Mouse (Mus musculus) c-Kit-negative CD71-positive TER-119-positive erythroid progenitor cells, embryonic 14.5 days (primary cell): ENCODE measurements around the gene 1110002E22Rik.

Experiments
- DNase-seq: peaks from one replicate; pipeline ENCODE4 v3.0.0-alpha.2; 2013; ENCODE audit warnings: low read depth, low spot score

1110002E22Rik gene

DNA sequence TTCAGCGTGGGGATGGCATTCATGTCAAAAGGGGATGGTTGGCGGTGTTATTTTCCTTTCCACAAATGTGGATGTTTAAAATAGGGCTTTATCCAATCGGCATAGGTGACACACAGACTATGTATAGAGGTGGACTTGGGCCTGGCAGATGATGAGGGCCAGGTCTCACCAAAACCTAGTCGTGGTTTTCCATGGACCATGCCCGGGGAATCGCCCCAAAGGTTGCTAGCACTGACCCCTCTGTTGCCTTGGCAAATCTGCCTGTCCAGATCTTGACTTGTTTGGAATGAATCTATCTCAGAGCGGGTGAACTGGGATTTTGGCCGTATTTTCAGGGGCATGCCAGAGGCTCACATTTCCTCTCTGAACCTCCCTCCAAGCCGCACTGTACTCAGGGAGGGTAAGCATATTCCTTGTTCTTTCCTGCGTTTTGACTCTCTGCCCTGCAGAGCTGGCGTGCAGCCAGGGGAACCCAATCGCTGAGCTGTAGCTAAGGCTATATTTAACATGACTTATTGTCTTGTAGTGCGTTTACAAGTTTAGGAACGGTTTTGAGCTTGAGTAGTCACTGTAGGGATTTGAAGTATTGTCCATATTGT lies 1.0 kb upstream of the 1110002E22Rik start:
- no peak for DNase-seq

GRCm38 (mm10) chr3:138065930-138066329 lies 1.1 kb downstream of the 1110002E22Rik start:
- no peak for DNase-seq

DNA sequence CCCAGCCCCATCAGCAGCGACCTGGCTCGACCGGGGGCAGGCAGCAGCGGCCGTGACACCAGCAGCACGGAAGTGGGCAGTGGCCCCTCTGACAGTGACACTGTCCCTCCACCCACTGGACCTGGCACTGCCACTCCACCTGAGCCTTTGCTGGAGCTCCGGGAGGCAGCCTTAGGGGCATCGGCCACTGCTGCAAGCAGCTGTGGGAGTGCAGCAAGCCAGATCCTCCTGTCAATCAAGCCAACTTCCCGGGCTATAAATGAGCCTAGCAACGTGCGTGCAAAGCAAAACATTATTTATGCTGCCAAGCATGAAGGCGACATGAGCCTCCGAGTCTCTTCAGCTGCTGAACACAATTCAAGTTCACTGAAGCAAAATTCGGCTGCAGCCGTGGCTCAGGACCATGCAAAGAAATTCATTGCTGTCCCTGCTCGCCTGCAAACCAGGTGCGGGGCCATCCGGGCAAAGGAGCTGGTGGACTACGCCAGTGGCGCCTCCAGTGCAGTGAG lies 1.6 kb downstream of the 1110002E22Rik start:
- no peak for DNase-seq

DNA sequence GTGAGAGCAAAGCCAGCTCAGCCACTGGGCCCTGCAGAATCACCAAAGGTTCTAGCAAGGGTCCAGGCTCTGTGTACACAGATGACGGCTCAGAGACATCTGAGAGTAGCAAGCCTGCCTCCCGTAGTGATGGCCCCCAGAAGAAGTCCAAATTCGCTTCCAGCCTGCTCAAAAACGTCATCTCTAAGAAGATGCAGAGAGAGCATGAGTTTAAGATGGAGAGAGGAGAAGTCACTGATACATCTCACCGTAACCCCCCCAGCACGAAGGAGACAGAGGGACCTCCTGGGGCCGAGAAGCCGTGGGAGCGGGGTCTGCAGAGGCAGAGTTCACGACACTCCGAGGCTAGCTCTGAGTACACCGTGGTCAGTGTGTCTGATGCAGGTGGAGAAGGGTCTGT lies 2.4 kb downstream of the 1110002E22Rik start, which contains the start of gene Gm5105:
TSS of gene Gm5105 (minus strand) at position 101 of the 400 bp plus-strand sequence.
- DNase-seq: no peak

GRCm38 (mm10) chr3:138068103-138068502 lies 3.3 kb downstream of the 1110002E22Rik start:
- no peak for DNase-seq

DNA sequence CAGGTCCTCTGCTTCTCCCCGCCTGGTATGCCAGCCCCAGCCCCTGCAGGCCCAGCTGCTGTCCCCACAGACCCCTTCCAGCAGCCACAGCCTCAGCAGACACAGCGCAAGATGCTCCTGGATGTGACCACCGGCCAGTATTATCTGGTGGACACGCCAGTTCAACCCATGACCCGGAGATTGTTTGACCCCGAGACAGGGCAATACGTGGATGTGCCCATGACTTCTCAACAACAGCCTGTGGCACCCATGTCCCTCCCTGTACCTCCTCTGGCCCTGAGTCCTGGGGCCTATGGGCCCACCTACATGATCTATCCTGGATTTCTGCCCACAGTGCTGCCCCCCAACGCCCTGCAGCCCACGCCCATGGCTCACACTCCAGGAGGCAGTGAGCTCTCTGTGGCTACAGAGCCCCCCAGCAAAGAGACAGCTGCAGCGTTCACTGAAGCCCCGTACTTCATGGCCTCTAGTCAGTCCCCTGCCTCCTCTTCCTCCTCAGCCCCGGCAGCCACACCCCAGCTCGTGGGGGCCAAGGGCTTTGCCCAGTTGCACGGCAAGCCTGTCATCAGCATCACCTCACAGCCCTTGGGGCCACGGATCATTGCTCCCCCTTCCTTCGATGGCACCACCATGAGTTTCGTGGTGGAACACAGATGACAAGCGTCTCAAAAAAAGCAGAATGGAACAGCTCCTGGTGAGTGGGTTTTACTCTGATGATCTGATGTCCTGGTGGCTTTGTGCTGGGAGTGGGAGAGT lies 5.1 kb downstream of the 1110002E22Rik start:
- no peak for DNase-seq

DNA sequence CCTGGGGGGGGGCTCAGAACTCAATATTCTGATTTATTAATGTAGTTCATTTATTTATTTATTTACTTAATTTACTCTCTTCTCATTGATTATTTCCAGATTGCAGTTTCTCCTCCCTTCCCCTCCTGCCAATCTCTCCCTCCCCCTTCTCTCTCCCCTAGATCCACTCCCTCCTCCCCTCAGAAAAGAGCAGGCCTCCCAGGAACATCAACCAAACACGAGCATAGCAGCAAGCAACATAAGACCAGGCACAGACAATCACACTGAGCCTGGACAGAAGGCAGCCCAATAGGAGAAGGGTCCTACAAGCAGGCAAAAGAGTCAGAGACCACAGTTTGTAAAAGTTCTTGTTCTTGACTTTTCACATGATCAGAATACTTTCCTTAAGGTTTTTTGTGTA lies 6.2 kb downstream of the 1110002E22Rik start:
- DNase-seq: no peak

DNA sequence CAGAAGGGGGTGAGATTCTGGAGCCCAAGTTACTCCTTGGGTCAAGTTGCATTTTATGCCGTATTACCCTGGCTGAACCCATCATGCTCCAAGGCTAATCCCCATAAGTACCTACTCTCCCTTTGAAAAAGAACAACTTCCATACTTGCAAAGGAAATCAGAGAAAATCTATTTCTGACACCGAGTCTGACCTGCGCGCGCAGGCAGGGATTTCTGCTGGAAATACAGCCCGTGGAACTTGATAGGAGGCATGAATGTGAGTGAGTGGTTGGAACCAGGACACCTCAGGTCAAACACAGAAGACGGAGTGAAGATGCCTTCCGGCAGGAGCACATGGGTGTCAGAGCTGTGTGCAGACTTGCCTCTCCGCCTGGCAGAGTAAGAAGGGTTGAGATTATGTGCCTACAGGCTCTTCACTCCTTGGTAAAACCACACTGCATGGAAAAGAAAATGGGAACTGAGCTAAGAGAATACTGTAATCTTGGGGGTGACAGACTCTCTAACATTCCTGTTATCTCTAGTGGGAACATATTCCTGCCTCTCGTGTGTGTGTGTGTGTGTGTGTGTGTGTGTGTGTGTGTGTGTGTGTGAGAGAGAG lies 6.7 kb downstream of the 1110002E22Rik start:
- DNase-seq: no peak

DNA sequence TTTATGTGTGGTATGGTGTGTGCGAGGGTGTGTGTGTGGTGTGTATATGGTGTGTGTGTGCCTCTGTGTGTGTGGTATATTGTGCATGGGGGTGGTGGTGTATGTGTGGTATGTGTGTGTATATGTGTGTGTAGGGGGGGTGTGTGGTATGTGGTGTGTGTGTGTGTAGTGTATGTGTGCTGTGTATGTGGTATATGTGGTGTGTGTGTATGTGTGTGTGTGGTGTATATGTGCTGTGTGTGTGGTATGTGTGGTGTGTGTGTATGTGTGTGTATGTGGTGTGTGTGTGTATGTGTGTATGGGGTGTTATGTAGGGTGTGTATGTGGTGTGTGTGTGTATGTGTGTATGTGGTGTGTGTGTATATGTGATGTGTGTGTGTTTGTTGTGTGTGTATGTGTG lies 9.4 kb downstream of the 1110002E22Rik start:
- DNase-seq: no peak

DNA sequence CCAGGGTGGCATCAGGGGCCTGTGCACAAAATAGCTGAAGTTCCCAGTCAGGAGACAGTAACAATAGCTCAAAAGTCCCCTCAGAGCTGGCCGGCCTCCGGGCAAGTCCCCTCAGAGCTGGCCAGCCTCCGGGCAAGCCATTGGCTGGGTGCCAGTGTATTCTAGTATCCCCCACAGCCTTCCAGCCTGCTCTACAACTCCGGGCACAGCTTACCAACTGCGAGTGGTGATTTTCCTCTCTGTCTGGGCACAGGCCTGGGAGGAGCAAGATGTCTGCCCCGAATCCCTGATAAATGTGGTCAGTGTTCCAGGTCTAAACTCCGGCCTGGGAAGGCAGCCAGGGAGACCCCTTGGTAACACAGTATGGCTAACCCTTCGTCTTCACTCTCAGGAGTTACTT lies 10.4 kb downstream of the 1110002E22Rik start:
- no peak for DNase-seq

DNA sequence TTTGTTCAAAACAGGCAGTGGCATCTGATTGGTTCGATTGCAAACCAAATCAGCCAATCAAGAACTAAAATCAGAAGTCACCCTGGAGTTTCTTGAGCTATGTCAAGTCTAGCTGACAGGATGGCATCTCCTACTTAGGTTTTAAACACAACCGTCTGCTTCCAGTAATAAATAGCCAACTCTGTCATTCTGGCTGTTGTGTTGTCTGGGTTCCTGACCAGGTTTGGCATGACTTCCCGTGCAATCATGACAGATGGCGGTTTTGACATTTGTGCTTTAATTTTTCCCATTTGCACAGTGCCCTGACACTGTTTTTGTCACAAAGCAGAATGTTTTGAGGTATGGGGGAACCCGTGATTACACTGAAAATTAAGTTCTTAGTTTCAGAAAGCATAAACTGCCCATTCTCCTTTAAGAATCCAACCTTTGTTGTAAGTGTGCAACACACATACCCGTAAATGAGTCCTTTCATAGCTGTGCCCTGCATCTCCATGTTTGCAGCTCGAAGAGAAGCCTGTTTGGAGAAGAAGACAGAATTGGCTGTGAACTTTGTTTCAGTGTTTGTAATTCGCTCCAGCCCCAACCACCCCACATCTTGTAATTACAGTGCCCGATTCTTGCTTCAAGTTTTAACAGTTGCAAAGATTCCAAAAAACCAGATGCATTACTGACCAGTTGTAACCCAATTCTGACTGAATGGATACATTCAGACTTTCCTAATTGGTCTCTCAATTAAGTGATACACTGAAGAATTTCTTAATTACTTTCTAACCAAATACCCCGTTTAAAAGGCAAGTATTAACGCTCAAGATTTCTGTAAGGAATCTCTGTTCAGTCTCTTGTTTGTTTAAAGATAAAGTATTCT lies 12.9 kb downstream of the 1110002E22Rik start:
- no peak for DNase-seq

DNA sequence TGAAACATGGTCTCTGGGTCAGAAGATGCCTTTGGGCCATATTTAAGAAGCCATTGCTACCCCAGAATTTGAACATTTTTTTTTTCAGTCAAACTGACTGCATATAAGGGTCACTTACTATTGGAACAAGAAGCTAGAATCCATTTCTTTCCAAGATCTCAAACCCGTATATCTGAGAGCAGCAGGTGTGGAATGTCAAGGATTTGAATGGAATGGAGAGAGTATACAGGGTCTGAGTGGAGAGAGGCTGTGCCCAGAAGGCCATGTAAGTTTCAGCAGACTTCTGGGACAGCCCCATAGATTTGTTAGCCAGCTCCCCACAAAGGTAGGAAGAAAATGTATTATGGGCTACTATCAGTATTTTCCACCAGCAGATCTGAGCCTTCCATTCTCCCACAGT lies 13.8 kb downstream of the 1110002E22Rik start:
- no peak for DNase-seq

DNA sequence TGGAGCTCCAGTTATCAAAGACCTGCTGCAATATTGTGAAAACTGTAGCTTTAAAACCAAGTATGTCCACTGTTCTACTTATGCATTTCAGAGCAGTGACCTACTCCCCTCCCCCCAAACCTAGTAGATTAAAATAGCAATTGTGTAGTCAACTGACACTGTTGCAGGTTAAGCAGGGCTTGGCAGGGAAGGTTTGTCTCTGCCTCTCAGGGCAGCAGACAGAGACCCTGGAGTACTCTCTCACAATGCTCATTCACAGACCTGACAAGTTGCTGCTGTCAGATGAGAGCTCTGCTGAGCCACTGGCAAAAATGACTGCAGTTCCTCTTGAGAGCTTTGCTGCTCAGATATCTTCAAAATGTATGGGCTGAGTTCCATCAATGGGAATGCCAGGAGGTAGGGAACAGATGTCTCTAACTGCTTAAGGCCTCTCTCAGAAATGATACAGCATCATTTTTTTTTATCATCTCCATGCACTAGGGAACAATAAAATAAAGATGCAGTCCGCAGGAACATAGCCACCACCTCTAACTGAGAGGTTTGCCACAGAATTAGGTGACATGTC lies 18.3 kb downstream of the 1110002E22Rik start:
- no peak for DNase-seq

DNA sequence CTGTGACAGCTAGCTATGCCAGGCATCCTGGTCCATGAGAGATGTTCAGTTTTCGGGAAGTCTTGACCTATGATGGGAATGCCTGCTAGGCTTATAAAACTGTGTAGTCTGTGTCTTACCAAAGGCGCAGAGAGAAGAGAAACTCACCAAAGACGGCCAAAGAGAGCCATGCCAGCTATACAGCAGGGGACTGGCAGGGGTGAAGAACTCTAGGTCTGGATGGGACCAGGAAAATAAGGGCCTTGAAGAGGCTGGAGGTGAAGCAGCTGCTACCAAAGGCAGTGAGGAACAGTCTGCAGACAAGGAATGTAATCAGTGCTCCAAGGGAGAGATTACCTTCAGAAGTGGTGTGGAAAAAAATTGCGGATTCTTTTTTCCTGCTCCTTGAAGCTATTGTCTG lies 19.0 kb downstream of the 1110002E22Rik start:
- no peak for DNase-seq

- no peak for DNase-seq
These were observed 30.4 kb downstream of the 1110002E22Rik start for GRCm38 (mm10) chr3:138095301-138095700.

DNA sequence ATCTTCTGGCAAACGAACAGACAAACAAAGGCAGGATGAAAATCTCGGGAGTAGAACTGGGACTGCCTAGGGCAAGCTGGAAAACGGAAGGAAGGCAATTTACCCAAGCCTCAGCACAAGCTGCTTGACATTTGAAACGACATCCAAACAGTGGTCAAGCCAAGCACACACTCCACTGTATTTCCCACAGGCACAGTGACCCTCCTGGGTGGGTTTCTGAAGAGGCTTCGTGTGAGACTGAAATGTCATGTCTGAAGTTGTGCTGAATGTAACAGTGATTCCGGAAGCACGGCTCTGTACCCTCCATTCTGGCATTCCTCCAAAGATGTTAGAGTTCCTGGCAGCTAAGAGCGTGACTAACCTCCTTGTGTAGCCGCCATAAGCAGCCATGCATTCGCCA lies 30.9 kb downstream of the 1110002E22Rik start:
- DNase-seq: no peak

DNA sequence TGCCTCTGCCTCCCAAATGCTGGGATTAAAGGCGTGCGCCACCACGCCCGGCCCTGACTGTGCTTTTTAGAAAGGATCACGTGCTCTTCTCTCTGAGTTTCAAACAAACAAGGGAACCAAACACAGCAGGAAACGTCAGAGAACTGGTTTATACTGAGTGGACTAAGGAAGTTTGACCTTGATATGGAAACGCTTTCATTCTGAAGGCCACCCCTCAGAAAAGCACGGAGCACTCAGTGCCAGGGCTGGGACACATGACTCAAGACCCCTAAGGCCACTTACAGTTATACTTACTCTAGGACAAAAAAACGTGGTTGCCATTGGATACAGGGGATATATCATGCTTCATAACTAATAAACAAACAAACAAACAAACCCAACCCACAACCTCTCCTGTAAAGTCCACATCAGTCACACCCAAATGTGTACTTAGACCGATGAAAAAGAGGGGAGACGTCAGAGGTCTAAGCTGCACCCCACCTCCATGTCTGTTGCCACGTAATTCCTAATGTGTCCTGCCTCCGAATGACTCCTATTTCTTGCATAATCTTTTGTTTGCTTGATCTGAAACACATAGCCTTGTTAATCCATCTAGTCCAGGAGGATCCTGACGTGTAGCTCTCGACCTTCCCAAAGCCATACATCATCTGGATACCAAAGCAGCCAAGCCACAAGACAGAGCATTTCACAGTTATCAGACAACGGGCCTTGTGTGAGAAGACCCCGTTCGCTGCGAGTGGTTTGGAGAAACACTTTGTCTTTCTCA lies 31.6 kb downstream of the 1110002E22Rik start:
- DNase-seq: no peak

- no peak for DNase-seq
These were observed 32.9 kb downstream of the 1110002E22Rik start for GRCm38 (mm10) chr3:138097718-138098117.

DNA sequence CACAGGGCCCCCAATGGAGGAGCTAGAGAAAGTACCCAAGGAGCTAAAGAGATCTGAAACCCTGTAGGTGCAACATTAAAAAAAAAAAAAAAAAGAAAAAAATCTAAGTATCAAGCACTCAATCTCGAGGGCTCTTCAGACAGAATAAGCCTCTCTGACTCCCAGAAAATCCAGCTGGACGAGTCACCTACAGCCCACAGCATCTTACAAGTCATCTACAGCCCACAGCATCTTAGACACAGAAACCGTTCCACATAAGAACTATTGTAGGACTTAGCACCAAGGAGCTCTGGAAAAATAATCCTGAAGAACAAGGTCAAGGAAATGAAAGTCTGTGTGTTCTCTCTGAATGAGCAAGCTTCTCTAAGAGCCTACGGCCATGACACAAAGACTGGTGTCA lies 37.1 kb downstream of the 1110002E22Rik start:
- no peak for DNase-seq

GRCm38 (mm10) chr3:138103690-138104089 lies 38.8 kb downstream of the 1110002E22Rik start:
- no peak for DNase-seq

DNA sequence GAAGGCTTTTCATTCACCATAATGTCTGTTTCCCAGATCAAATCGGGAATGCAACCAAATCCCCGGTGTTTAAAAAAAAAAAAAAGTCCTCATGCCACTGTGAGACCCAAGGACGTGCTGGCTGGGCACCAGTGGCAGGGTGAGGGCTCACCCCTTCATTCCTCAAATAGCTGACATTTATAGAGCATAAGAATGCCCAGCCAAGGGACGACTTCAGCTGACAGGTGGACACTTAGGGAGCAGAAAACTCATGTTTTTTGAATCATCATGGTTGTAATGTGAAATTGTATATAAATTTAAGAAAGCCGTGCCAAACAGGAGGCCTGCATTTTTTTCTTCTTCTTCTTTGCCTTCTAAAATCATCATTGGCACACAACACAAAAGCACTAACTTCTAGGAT lies 40.2 kb downstream of the 1110002E22Rik start:
- DNase-seq: no peak
